Mouse (Mus musculus): ENCODE results near the gene Dyrk1a.

Dyrk1a gene

DNA sequence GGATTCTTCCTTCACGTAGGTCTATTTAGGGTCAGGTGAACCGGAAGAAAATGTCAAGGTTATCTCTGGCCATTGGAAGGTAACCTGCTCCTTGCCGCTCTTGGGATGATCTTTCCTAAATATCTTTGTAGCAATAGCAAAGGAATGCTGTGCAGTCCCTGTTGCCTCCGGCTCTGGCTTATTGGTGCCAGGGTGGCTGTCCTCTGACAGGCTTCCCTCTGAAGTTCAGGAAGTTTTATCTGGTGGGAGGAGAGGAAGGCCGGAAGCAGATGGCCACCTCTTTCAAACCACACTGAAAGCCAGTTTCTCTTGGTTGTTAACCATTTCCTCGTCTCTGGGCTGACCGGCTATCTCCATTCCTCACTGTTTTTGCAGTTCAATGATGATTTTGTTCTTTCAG lies 10.5 kb upstream of the Dyrk1a start:
- no peak for DNase-seq (ENCODE audit: low spot score in 2 of 2)

DNA sequence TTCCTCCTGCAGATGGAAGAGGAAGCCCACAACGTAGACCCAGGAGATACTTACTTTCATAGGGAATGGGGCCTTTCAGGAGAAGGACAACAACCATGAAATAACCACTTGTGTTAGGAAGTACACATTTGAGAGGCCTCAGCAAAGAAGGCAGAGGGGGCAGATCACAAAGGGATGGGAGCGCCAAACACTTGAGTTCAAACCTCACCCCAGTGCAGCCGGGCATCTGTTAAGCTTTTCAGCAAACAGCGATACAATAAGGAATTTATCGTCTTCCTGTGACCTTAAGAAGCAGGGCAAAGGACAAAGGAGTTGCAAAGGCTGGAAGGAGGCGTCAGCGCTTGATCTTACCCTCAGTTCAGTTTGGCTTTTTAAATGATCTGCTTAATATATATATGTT lies 10.0 kb upstream of the Dyrk1a start:
- no peak for DNase-seq (ENCODE audit: low spot score in 2 of 2)

DNA sequence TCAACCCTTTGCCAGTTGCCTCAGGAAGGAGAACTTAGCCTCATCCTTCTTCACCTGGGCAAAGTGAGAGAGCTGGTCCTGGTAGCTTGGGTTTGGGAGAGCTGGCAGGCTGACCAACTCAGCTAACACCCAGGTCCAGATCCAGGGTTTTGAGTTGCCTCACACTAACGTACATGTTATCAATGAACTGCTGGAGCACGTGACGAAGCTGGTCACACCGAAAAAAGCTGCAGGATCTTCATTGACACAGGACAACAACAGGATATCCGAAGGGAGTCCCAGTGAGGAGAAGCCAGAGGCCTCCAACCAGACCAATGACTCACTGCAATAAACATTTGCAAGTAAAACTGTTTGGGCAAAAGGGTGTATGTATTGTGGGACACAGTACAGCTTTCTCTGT lies 9.2 kb upstream of the Dyrk1a start:
- no peak for DNase-seq (ENCODE audit: low spot score in 2 of 2)

DNA sequence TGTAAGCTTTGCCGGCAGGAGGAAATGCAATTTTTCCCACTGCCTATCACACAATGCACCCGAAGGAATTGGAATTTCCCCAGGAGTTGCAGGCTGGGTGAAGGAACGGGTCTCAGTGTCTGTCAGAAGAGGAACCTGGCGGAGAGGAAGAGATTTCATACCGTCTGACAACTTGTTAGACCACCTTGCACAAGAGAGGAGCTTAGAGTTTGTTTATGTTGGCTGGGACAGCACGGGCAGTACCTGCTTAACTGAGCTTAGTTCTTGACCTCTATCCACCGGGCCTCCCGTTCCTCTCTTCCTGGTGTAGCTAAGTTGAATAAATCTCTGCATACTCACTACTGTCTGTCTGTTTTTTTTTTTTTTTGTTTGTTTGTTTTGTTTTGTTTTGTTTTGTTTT lies 3.7 kb upstream of the Dyrk1a start:
- DNase-seq (ENCODE audit: low spot score in 2 of 2), result no peak

DNA sequence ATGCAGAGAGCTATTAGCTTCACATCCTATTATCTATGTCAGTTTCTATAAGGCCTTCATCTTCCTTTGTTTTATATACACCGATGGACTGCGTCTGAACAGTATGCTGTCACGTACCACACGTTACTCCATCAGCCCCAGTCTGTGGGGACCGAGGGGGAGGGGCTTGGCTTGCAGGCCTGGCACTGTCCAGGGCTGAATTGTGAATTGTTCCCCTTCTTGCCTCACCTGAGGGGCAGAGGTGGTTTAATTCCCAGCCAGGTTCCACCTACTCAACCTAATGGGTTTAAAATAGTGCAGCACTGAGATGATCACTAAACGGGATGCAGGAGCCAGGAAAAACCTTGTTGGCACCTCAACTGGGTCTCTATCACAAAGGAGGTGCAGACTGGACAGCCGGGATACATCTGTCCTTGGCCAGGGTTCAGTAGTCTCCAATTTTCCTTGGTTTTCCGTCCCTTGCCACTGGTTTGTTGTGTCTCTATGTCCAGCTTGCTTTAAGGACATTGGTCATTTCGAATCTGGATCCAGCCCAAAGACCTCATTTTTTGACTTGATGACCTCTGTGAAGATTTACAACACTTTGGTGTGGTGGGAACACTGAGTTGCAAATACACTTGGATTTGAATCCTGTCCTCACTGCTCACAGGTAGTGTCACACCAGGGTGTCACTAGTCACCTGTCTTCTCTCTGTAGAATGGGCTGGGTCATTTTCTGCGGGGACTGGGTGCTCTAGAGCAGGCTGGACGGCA lies 2.8 kb upstream of the Dyrk1a start:
- DNase-seq (ENCODE audit: low spot score in 2 of 2), result no peak

DNA sequence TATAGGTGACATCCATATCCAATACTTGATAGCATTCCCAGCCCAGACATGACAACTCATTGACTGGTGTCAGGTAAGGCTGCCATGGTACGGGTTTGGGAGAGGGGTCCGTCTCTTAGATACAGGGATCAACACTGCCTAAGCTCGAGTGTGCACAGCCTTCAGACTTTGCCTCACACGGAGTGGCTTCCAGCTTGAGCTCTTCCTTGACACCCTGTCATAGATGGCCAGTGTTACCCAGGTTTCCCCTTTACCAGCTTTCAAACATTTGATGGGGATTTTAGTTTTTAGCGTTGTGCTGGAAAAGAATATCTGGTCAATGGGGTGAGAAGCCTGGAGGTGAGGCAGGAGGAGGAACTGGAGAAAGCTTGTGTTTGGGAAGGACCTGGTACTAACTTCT lies 2.1 kb upstream of the Dyrk1a start:
- DNase-seq (ENCODE audit: low spot score in 2 of 2), result no peak

DNA sequence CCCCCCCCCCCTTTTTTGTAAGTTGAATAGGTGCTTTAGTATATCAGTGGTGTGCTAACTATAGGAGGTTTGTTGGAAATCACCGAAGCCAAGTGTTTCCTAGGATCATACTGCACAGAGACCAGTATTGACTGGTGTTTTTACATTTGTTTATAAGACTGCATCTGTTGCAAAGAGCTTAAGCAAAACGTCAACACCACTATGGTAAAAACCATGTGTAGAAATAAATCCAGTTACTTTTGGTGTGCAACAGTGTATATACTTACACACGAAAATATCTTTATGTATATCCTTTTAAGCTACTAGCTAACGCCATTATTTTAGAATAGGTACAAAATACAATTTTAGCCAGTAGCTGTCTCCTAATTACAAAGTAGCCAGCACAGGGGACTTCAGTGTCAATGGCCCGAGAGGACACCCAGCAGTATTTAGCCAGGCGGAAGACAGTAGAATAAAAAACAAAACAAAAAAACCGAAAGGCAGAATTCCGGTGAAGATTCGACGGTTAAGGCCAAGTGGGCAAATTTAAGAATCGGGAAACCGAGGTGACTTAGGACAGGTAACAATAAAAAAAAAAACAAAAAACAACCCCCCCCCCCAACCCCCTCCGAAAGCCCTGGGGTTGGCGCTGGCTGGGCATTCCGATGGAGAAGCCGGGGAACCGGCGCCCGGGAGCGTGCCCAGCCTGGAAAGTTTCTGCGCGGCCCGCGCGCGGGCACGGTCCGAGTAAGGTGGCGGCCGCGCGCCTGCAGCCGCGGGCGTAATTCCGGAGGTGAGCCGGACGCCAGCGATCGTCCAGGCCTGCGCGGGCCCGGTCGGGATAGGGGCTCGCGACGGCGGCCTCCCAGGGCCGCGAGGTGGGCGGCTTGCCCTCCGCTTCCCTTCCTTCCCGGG lies 1.2 kb upstream of the Dyrk1a start:
- DNase-seq (ENCODE audit: low spot score in 2 of 2), result no peak

DNA sequence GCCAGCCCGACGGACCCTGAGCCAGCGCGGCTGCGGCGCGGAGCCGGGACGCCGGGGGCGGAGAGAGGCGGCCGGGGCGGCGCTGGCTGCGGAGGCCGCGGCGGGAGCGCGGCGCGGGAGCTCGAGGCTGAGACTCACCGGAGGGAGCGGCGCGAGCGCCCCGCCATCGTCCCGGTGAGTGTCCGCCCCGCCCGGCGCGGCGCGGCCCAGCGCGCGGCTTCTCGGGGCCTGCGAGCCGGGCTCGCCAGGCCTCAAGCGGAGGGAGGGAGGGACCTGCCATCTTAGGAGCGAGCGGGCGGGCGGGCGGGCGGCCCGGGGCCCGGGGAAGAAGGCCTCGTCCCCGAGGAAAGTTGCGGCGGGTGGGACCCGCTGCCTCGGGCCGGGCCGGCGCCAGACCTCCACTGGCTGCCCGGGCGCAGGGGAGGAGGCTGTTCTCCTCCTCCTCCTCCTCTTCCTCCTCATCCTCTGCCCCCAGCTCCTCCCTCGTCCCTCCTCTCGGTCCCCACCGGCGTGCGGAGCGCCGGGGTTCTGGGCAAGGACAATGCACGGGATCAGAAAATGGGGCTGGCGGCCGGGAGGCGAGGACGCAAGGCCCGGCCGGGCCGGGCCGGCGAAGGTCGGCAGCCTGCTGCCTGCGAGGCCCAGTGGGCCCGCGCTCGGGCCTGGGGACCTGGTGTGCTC lies 691 bp downstream of the Dyrk1a start:
- DNase-seq (ENCODE audit: low spot score in 2 of 2), result peak; percentile 69 to 84

DNA sequence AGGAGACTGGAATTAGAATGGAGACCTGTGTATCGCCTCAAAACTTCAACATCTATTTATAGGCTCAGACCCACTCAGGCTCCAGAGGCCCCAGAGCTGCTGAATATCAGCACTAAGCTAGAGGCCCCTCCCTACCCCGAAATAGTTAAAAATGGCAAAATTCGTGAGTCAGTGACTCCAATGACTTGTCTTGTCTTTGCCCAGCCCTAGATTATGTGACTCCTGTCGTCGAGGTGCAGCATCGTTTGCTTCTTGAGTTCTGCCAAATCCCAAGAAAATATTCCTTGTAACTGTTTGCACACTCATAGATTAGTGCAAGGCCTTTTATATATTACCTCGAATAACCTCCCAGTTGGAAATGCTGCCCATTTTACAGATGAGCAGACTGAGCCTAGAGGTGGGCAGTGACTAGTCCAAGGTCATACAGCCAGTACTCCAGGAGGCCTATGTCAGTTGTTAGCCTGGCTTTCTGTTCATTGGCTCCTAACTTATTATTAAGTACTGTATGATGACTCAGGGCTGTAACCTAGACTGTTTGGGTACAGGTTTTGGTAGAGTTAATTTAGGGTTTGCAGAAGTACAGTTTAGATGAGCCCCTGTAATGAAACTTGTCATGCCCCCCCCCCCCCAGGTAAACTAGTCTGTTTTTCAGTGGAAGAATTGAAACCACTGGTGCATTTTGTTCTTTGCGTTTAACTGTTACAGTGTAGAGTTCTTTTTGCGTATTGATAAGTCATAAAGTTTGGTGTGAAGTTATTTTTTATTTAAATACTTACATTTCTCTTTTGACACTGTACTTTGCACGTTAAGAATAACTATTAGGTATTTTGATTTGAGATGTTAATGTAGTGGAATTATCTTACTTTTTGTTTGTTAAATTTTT lies 1.5 kb downstream of the Dyrk1a start:
- no peak for DNase-seq (ENCODE audit: low spot score in 2 of 2)

DNA sequence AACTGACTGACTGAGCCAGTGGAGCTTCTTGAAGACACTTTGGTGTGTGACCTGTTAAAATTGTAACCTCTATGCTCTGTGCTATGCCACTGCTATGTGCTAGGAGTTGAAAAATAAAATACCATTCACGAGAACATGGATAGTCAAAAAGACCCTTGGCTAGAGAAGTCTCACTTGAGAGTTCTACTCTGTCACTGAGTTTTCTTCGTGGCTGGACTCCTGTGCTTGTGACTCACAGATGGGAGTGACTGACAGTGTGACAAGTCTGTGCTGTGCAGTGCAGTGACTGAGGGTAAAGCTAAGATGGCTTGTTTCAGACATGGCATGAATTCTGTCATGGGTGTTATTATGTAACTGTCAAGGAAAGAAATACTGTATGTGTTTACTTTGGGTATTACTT lies 2.6 kb downstream of the Dyrk1a start:
- DNase-seq (ENCODE audit: low spot score in 2 of 2), result no peak

DNA sequence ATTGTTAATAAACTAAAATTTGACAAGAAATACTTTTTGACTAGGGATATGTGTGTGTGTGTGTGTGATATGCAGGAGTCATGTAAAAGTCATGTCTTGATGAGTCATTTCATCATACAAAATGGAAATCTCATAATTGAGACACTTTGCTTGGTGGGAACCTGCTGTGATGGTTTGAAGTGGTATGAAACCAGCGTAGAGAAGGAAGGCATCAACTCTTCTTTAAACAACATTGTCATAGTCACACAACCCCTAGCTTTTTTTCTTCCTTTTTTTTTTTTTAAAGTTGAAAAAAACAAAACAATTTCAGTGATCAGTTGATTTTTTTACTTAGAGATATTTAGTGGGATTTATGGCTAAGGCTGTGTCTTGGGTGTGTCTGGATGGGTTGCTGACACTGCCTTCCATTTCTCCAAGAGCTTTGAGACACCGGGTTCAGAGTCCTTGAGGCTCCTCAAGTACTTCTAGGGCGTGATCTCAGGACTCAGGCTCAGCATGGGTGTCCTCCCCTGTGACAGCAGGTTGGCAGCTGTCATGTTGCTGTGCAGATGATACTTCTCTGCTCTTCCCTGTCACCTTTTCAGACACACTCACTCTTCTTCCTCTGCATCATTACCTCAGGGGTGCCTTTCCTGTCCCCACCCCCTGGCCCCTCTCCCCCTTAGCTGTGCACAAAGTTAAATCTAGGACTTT lies 4.4 kb downstream of the Dyrk1a start:
- no peak for DNase-seq (ENCODE audit: low spot score in 2 of 2)

DNA sequence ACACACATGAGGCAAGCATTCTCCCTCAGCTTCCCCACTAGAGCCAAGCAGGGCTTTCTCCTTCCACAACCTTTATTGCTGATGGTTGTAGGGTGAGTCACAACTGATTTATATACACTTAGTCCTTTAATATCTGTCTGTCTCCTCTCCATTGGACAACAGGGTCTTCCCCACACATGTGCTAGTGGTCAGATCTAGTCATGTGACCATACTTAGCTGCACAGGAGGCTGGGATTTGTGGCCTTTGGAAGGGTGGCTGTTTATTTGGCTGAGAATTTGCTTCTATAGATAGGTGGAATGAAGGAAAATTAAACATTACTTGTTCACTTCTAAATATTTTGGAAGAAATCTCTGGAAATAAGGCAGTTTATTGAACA lies 4.9 kb downstream of the Dyrk1a start:
- no peak for DNase-seq (ENCODE audit: low spot score in 2 of 2)

DNA sequence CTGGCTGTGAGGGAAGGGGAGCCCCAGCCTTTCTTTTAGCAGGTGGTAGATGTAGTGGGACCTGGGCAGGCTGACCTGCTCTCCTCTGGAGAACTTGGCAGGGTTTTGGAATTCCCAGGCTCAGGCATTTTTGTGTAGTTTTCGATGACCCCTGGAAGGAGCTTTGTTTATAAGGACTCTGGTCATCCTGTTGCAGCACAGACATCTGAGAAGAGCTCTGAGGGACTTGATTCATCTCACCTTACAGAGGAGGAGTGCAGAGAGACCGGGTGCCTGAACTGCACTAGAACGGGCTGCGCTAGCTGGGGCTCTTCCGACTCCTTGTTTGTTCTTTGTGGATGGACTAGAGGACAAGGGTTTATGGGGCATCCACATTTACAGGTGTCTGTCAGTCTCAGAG lies 5.9 kb downstream of the Dyrk1a start:
- no peak for DNase-seq (ENCODE audit: low spot score in 2 of 2)

DNA sequence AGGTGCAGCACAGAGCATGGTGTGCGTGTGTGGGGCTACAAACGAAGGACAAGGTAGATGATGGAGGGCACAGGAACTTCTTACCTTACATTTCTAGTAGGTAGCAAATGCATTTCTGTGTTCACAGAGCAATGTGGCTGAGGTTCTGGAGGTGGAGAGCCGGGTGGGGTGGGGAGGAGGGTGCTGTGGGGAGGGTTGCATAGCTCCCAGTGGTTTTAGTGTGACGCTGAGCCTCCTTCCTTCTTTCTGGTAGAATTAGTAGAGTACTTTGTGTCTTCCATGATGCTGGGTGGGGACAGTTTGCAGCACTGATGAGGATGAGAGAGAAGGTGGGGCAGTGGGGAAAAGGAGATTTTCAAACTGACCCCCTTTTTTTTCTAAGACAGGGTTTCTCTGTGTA lies 9.5 kb downstream of the Dyrk1a start:
- no peak for DNase-seq (ENCODE audit: low spot score in 2 of 2)

DNA sequence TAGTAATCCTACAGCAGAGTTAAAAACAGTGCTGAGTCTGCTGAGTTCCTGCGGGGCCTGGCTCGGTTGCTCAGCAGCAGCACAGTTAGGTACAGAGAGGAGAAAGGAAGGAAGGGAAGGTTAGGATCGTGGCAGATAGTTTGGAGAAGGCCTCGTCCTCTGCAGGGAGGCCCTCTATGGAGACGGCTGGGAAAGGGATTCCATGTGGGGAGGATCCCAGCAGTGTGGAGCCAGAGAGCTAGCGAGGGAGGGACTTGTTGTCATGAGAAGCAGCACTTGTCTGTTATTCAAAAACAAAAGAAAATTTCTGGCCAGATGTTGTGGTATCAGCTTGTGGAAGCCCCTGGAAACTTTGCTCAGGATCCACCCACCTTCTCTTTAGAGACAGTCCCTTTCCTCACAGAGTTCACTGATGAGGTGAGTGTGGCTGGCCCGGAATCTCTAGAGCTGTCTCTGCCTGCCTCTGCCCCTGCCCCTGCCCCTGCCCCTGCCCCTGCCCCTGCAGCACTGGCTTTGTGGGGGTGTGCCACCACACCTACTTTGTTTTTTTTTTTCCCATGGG lies 11.1 kb downstream of the Dyrk1a start:
- DNase-seq (ENCODE audit: low spot score in 2 of 2), result no peak

DNA sequence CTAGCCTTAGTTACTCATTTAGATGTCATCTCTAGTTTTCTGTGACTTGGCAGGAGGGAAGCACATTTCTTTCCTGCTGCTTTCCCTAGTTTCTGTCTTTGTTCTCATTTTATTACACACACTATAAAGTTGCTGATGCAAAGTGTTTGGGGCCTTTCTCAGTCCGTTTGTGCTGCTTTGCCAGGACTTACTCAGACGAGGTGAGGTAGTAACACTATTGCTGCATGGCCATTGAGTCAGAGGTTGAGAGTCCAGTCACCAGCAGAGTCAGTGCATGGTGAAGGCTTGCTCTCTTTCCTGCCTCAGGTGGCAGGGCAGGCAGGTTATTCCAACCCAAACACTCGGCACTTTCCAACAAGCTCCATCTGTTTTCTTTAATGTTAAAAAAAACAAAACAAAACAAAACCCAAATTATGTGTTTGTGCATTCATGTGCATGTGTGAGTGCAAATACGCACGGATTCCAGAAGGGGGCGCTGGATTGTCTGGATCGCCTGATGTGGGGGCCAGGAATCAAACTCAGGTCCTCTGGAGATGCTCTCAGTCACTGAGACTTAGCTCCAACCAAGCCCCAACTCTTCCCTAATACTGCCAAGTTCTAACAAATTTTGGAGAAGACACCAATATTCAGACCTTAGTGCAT lies 16.7 kb downstream of the Dyrk1a start:
- DNase-seq (ENCODE audit: low spot score in 2 of 2), result no peak

DNA sequence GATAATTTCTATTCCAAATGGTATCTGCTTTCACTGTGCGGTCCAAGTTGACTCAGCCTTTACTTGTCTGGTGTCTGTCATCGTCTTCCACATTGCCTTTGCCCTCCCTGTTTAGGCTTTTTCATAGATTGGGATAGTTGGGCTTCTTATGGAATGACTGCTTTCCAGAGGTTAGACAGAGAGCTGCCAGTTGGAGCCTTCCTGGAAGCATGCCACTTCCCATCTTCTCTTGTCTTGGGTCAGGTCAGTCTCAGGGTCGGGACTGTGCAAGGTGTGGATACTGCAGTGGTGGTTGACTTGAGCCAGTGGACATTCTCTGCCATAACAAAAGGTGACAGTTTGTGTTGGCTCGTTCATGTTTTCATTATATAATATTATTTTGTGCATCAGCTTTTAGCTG lies 17.7 kb downstream of the Dyrk1a start:
- DNase-seq (ENCODE audit: low spot score in 2 of 2), result no peak

DNA sequence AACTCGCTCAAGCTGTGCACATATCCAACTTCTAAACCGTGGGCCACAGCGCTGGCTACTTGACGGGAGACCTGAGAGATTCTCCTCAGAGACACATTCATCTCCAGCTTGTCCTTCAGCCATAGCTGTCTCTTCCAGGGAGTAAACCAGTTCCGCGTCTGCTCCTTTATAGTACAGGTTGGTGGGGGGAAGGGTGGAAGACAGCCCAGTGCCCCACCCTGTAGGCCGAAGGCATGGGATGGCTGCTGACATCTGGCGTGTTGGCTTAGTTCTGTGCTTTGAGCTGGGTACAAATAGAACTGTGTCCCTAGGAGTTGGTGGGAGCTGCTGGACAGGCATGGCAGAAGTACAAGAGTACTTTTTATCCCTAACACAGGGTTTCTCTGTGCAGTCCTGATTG lies 18.4 kb downstream of the Dyrk1a start:
- no peak for DNase-seq (ENCODE audit: low spot score in 2 of 2)

DNA sequence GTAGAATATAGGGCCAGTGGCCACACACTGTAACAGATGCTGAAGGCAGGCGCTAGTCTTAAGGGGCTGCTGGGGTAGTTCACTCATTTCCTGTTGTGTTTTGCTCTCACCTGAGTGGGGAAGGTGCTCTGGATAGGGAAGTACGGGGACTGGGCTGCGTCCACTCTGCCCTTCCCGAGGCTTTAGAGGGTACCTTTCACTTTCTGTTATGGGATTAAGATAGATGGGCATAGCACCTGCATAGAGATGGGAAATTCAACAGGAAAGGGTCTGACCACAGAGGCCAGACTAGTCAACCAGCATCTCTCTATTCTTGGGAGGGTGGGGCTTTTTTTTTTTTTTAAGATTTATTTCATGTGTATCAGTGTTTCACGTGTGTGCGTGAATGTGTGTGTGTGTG lies 19.2 kb downstream of the Dyrk1a start:
- no peak for DNase-seq (ENCODE audit: low spot score in 2 of 2)

DNA sequence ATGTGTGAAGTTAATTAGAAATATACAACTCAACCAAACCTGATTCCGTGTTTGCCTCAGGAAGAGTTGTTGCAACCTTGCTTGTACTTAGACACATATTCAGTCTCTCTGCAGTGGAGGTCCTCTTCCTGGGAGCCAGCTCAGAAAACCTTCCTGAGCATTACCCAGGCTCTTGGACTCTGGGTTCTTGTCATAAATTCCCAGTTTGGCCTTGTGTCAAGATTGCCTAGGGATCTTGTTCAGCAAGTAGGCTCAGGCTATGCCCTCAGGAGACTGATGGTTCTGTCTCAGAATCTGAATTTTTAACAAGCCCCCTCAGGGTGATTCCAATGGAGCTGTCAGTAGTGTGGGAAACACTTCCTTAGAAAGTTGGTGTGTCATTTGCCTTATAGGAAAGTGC lies 19.8 kb downstream of the Dyrk1a start:
- no peak for DNase-seq (ENCODE audit: low spot score in 2 of 2)
